Mouse (Mus musculus): ENCODE results near the gene Wnt11.

DNA sequence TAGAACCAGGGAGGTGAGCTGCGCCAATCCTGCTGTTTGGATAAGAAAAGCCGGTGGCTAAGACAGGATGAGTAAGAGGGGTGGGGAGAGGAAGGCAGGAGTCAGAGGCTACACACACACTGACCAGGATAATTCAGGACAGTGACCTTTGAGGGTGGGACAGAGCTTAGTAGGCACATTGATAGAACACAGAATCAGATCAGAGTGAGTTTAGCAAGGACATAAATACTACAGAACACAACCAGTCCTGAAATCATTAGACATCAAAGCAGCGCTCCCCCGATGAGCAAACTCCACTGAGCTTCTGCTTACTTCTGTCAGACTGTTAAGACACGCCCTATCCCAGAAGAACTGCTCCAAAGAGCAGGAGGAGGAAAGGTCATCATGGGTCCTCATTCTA, 69.0 kb downstream of the Wnt11 start:
- no peak for TF ChIP-seq POLR2A (IDR thresholded peaks at IDR 0.05; ENCODE audit: control insufficient read depth, low read depth, low read length)
- TF ChIP-seq CTCF (IDR thresholded peaks at IDR 0.05; ENCODE audit: control insufficient read depth, insufficient read depth, insufficient replicate concordance, low read depth, low read length), result no peak

Measured in testis, adult 2 months (tissue).